Mouse (Mus musculus): ENCODE results near the gene Mark4.
A peak's percentile ranks its signal among the peaks of the same experiment; 100 is the strongest.

Mark4 gene

GRCm38 (mm10) chr7:19458591-19459111 is at the start of gene Mark4:
TSS of gene Mark4 (minus strand) at chr7:19458821.
- peak; percentile 83 for DNase-seq

- no peak for DNase-seq
These were observed 49.0 kb upstream of the Mark4 start for GRCm38 (mm10) chr7:19507612-19507981.

GRCm38 (mm10) chr7:19506969-19507611 is 48.5 kb upstream of the Mark4 start:
- peak; percentile 58 for DNase-seq

GRCm38 (mm10) chr7:19506326-19506725 is 47.7 kb upstream of the Mark4 start:
- DNase-seq = no peak

GRCm38 (mm10) chr7:19503481-19504068 is 45.0 kb upstream of the Mark4 start:
- peak; percentile 74 for DNase-seq

GRCm38 (mm10) chr7:19501658-19502057 is 43.0 kb upstream of the Mark4 start:
- DNase-seq = no peak

- no peak for DNase-seq
These were observed 42.1 kb upstream of the Mark4 start for GRCm38 (mm10) chr7:19500420-19501363.

GRCm38 (mm10) chr7:19498326-19498725 is 39.7 kb upstream of the Mark4 start:
- no peak for DNase-seq

GRCm38 (mm10) chr7:19496214-19496555 is 37.6 kb upstream of the Mark4 start:
- no peak for DNase-seq

- no peak for DNase-seq
These were observed 37.0 kb upstream of the Mark4 start for GRCm38 (mm10) chr7:19495521-19496213.

GRCm38 (mm10) chr7:19494751-19495474 is 36.3 kb upstream of the Mark4 start:
- no peak for DNase-seq

- peak; percentile 87 for DNase-seq
These were observed 33.1 kb upstream of the Mark4 start for GRCm38 (mm10) chr7:19491731-19492130.

GRCm38 (mm10) chr7:19489525-19489924 is 30.9 kb upstream of the Mark4 start:
- DNase-seq = no peak

- DNase-seq = no peak
These were observed 27.9 kb upstream of the Mark4 start for GRCm38 (mm10) chr7:19486549-19486948.

- no peak for DNase-seq
These were observed 26.9 kb upstream of the Mark4 start for GRCm38 (mm10) chr7:19485488-19485887.

- no peak for DNase-seq
These were observed 24.7 kb upstream of the Mark4 start for GRCm38 (mm10) chr7:19483281-19483680.

GRCm38 (mm10) chr7:19477624-19478384 is 19.2 kb upstream of the Mark4 start:
- peak; percentile 45 for DNase-seq

GRCm38 (mm10) chr7:19477084-19477483 is 18.5 kb upstream of the Mark4 start:
- DNase-seq = no peak

- peak; percentile 86 for DNase-seq
These were observed 15.3 kb upstream of the Mark4 start for GRCm38 (mm10) chr7:19473875-19474443.

GRCm38 (mm10) chr7:19472403-19472802 is 13.8 kb upstream of the Mark4 start:
- DNase-seq = peak; percentile 76

GRCm38 (mm10) chr7:19470308-19470707 is 11.7 kb upstream of the Mark4 start:
- DNase-seq = no peak
